Mouse (Mus musculus): ENCODE measurements at regions not wholly inside any gene's neighbourhood (a gene's known extent, or its start where the extent isn't known, plus 50 kb on each side); places are given as distances from the start of the nearest gene placed in this dataset.

GRCm38 (mm10) chr12:90469754-90470153 lies 268.5 kb downstream of the Dio2 start:
- DNase-seq (ENCODE audit: low spot score in 2 of 2), result no peak

GRCm38 (mm10) chr12:90460121-90460520 lies 278.1 kb downstream of the Dio2 start:
- no peak for DNase-seq (ENCODE audit: low spot score in 2 of 2)

GRCm38 (mm10) chr12:90440672-90441071 lies 297.6 kb downstream of the Dio2 start:
- DNase-seq (ENCODE audit: low spot score in 2 of 2), result no peak

- peak; percentile 2 to 44 for DNase-seq (ENCODE audit: low spot score in 2 of 2)
Observed at GRCm38 (mm10) chr12:90425276-90426063, 312.8 kb downstream of the Dio2 start.

GRCm38 (mm10) chr12:90417590-90418221 lies 320.5 kb downstream of the Dio2 start:
- no peak for DNase-seq (ENCODE audit: low spot score in 2 of 2)

- DNase-seq (ENCODE audit: low spot score in 2 of 2), result no peak
Observed at GRCm38 (mm10) chr12:90408716-90409115, 329.5 kb downstream of the Dio2 start.

GRCm38 (mm10) chr12:90398564-90398963 lies 339.7 kb downstream of the Dio2 start:
- no peak for DNase-seq (ENCODE audit: low spot score in 2 of 2)

Measured in left cerebral cortex, adult 8-10 months (tissue).